Mouse (Mus musculus): Measurements from ENCODE around the gene Pth1r.
A peak's percentile ranks its signal among the peaks of the same experiment; 100 is the strongest.

Gene Pth1r

GRCm38 (mm10) chr9:110746961-110747360, at the start of gene Pth1r:
Gene Pth1r (minus strand): TSS chr9:110747145.
- no peak for DNase-seq

DNA sequence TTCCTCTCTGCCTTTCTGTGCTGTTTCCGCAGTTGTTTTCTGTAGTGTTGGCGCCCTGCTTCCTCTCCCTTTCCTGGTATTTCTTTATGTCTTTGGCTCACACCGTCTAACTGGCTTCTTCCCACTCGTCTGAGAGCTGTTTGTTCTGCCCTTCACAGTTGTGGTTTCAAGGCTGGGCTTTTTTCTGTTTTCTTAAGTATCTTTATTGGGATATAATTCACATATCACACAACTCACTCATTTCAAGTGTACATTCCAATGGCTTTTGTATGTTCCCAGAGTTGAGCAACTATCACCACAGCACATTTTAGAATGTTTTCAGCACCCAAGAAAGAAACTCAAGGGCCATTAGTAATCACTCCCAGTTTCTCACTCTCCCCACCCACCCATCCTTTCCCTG, 43.5 kb upstream of the Pth1r start:
- no peak for DNase-seq

DNA sequence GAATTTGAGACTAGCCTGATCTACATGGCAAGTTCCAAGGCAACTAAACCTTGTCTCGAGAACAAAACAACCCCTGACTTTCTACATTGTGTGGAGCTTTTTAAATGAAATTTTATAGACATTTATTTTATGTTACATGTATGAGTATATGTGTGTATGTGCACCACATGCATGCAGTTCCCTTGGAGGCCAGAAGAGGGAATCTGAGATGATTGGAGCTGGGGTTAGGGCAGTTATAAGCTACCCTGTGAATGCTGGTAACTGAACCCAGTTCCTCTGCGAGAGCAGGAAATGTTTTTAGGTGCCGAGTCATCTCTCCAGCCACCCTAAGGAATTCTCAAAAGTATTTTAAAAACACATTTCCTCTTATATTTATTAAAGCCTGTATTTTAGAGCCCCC, 41.2 kb upstream of the Pth1r start:
- DNase-seq: no peak

DNA sequence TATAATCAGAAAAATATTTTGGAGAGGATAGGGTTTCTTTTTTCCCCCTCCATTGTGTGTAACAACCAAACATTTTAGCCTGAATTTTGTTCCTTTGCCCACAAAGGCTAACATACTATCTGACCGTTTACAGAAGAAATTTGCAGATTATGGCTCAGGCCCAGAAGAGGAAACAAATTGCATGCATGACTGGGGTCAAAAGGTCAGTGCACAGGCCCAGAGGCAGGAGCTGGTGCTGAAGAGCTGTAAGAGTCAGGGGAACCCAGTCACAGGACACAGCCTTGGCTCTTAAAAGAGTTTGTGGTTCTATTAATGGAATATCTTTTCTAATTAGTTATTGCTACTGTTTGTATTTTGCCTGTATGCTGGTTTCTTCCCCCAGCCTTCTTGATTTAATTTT, 36.7 kb upstream of the Pth1r start:
- no peak for DNase-seq

DNA sequence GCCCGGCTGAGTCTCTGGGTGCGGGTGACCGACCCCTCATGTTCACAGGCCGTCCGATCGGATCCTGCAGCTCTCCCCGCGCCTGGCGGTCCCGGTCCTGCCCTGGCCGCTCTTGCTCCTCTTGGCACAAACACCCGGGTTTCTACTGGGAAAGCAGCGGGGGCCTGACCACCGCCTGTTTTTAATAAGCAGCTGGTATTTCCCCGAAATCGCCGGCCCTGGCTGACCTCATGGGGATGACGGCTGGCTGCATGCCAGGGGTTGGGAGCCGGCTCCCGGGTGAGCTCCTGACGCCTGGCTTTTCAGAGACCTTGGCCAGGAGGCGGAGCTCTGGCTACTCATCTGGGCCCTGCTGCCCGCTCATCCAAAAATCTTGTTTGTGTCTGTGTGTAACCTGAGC, 34.8 kb upstream of the Pth1r start:
- DNase-seq: peak; percentile 93 to 96

GRCm38 (mm10) chr9:110781256-110781721, 34.3 kb upstream of the Pth1r start:
- DNase-seq: peak; percentile 97 to 98

DNA sequence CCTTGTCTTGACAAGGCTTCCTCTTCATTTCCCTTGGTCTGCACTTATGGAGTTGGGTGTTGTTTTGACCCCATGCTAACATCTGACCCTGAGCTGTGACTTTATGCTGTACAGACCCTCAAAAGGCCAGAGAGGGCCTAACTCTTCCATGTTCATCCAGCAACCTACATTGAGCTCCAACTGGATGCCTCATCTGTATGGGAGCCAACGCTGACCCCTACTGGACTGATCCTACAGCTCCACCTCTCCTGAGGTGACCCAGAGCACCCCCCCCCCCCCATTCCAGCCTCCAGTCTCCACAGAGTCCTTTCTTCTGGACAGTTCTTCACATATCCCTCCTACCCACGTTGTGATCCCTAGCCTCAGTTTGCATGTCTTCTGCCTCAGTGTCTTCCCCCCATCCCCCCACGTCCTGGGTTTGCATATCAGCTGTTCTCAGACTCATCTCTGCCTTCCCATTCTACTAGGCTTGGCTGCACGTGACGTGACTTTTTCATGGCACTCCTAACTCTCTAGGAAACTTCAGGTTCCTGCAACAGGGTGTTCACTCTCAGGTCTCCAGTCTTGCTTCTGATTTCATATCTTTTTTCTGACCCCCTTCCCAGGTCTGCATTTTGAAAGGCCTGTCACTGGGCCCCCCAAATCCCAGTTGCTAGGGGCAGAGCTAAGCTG, 32.4 kb upstream of the Pth1r start:
- peak; percentile 51 to 52 for DNase-seq

DNA sequence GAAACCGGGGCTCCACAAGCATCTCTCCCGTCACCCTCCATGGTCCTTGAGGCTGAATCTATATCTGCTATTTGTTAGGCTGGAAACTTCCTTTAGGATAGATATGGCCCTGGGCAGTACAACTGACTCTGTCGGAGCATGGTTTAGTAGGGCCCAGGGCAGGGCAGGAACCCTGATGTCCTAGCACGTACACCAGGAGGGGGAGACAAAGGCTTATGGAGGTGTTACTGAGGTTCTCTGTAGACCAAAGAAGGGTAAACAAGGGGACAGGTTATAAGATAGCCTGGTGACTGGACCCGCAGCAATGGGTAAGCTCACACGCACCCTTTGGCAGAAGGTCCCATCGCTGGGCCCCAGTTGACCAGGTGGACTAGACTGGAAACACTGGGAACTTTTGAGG, 31.6 kb upstream of the Pth1r start:
- DNase-seq: no peak

GRCm38 (mm10) chr9:110778100-110778499, 31.2 kb upstream of the Pth1r start:
- DNase-seq: peak; percentile 40 to 47

DNA sequence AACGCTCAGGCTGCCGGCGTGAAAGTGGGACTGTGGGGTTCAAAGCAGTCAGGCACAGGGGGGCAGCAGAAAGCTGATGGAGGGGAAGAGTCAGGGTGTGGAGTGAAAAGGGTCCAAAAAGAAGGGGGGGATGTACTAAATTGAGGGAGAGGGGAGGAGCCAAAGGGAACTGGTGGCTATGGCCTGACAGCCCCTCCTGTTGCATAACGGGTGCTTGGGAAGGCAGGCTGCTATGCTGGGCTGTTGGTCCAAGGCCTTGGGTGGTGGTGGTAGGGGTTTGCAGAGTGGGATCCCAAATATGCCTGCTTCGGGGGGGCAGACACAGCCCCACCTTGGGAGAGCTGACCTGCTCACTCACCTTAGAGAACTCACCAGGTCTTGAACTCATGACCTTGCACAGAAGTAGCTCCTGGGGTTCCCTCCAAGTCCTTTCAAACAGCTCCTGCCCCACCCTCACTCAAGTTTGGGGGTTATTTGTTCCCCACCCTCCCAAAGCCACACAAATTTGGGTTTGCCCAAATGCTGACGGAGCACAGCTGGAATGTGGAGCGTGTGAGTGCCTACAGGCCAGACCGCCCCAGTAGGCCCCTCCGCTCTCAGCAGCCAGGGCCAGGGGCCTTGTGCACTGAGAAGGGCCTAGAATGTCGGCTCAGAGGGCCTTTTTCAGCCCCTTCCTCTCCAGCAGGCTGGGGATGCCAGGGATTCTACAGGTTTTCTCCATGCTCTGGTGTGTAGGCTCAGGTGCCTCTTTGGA, 28.5 kb upstream of the Pth1r start:
- no peak for DNase-seq

DNA sequence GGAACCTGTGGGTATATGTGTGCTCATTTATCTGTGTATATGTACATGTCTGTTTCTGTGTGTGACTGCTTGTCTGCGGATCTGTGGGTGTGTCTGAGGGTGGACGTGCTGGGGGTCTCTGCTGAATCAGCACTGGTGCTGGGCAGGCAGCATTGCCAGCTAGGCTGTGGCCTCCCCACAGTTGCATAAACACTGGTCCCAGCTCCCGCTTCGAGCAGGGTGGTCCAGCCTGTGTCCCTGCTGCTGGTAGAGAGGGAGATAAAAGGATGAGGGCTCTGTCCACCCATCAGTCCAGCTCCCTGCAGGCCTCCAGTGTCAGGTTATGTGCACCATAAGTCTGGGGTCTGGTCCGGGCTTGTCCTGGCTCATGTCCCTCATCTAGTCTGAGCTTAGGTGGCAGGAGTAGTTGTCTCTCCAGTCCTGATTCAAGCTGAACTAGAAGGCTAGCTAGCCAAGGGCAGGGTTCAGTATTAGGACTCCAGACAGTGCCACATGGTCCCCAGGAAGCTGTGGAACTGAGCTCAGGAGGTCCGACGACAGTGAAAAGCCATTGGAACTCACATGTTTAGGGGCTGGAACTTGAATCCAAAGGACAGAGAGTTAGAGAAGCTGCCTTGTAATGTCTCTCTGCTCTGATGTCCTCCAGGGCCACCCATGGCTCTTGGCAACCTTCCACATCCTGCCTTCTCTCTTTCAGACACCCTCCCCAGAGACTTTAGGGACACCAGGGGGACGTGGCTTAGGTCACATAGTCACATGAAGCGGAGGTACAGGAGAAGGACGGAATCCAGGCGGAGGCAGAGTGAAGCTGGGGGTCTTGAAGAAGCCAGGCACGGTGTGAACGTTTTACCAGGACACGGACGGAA, 27.7 kb upstream of the Pth1r start:
- peak in 1 of 2 experiments; percentile 37 for DNase-seq

GRCm38 (mm10) chr9:110772336-110772735, 25.4 kb upstream of the Pth1r start:
- DNase-seq: no peak

GRCm38 (mm10) chr9:110763405-110763804, 16.5 kb upstream of the Pth1r start:
- DNase-seq: no peak

- no peak for DNase-seq
These were observed 15.8 kb upstream of the Pth1r start for GRCm38 (mm10) chr9:110762763-110763162.

GRCm38 (mm10) chr9:110760886-110761285, 13.9 kb upstream of the Pth1r start:
- DNase-seq: peak; percentile 34 to 54

- peak; percentile 53 to 65 for DNase-seq
These were observed 12.3 kb upstream of the Pth1r start for GRCm38 (mm10) chr9:110759265-110759664.

DNA sequence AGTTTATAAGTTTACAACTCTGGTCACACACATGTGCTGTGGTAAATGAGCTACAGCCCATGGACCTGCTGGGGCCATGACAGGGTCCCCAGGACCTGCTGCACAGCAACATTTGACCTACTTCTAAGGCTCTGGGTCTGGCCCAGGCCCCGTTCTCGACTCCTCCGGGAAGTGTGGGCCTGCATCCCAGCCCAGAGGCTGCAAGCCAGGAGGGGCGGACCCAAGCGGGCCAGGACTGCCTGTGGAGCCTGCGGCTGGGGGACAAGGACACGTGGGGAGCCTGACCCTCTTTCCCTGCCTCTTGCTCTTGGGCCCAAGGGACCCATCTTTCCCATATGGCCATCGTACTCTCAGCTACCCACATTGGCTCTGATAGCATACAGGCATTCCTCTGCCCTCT, 11.7 kb upstream of the Pth1r start:
- DNase-seq: peak; percentile 38 to 73

DNA sequence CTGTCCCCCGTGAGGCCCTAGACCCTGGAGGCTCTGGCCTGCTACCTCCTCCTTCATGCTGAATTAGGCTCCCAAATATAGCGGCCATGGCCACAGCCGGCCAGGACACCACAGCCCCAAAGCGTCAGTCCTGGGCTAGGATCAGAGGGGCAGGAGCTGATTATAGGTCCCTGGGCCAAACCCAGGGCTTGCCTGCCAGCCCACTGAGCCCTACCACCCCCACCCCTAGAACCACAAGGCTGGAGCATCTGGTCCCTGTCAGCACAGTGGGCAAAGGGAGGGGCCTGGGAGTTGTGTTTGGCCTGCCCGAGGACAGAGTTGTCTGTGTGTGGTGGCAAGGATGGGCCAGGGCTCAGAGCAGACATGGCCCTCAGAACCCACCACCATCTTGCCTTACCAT, 10.9 kb upstream of the Pth1r start:
- DNase-seq: peak; percentile 35 to 54

DNA sequence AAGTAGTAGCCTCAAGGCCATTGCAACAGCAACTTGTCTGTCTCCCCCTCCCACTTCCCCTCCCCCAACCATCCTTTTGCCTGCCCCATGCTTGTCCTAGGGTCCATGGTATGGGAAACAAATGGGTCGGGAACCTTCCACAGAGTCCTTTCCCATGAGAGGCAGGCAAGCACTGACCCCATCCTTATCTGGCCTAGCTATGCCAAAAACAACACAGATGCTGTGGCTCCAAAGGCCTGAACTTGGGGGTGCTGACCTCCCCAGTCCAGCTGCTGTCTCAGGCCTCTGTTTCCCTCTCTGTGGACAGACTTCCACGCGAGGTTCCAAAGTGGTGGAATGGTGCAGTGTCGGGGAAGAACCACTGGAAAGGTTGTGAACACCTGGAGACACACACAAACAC, 6.8 kb upstream of the Pth1r start:
- DNase-seq: no peak

GRCm38 (mm10) chr9:110752917-110753435, 6.0 kb upstream of the Pth1r start:
- DNase-seq: no peak

DNA sequence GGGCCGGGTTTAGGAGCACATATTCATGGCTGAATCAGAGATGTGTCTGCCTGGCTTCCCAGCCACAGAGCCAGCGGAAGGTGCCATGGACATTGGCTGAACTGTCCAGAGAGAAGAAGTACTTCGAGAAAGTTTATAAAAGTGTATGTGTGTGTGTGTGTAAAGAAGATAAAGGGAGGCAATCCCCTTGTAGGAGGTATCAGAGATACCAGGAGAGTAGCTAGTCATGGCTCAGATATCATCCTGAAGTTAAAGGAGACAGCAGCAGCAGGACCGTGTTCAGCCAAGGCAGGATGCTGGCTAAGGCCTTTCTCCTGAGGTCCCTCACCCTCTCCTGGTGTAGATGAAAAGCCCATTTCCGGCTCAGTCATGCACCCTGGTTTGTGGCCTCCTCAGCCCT, 4.5 kb upstream of the Pth1r start:
- no peak for DNase-seq

DNA sequence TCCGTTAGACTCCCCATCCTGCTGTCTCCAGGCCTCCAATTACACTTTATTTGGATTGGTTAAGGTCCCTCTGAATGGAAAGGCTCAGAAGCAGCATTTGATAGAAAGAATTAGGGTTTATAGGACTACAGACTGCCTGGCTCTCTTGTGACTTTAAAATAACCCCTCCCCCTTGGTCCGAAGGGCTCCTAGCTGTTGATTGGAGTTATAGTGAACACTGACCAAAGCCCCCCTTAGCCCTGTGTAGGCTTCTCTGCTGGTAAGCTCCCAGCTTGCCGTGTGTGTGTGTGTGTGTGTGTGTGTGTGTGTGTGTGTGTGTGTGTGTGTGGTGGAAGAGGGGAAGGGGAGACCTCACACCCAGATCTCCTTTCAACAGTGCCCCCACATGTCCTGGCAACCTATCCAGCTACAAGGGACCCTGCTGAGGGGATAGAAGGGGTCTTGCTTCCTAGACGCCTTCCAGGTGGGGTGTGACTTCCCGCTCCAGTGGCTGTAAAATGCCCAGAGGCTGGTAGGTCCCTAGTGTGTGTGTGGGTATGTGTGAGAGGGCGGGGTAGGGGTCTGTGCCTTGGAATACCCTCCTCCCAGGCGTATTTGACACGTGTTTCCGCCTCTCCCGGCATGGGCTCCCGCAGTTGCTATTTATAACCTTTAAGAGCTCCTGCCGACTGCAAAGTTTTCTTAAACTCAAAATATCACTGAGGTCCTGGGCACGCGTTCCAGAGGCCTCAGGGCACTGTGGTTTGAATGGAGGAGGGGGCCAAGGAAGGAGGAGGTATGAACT, 3.7 kb upstream of the Pth1r start:
- DNase-seq: no peak
